Mouse (Mus musculus) CH12.LX (cell line): ENCODE measurements around the gene Hist1h3i.

Source experiments
- CTCF ChIP-seq, 2 experiments: IDR thresholded peaks in 1 of 2; conservative IDR thresholded peaks in 1 of 2; 2 replicates each; pipeline ENCODE4 v1.5.1; 2011 to 2012; ENCODE audit warnings: low read depth in 2 of 2, low read length in 2 of 2, improper control_type of control experiment in 1 of 2, inconsistent platforms in 1 of 2, mild to moderate bottlenecking in 1 of 2, moderate library complexity in 1 of 2
- ELF1 ChIP-seq: IDR thresholded peaks from 2 replicates; pipeline ENCODE4 v1.6.1; 2014; ENCODE audit warnings: low read depth, mild to moderate bottlenecking, inconsistent platforms, low read length, improper control_type of control experiment
- ETS1 ChIP-seq: conservative IDR thresholded peaks from 2 replicates; pipeline ENCODE4 v1.6.1; 2012; ENCODE audit warnings: low read depth, mild to moderate bottlenecking, inconsistent platforms, low read length, improper control_type of control experiment, moderate library complexity
- MAX ChIP-seq: IDR thresholded peaks from 2 replicates; pipeline ENCODE4 v1.6.1; 2011; ENCODE audit warnings: low read length, improper control_type of control experiment
- NRF1 ChIP-seq: IDR thresholded peaks from 2 replicates; pipeline ENCODE4 v1.6.1; 2014; ENCODE audit warnings: low read depth, mild to moderate bottlenecking, inconsistent platforms, low read length, improper control_type of control experiment, moderate library complexity
- SIN3A ChIP-seq: IDR thresholded peaks from 2 replicates; pipeline ENCODE4 v1.6.1; 2012; ENCODE audit warnings: low read length, improper control_type of control experiment, inconsistent platforms
- SMC3 ChIP-seq: IDR thresholded peaks from 2 replicates; pipeline ENCODE4 v1.6.1; 2011; ENCODE audit warnings: low read depth, low read length, improper control_type of control experiment

GRCm38 (mm10) chr13:21787760-21788593, 4.8 kb upstream of the Hist1h3i start:
- TF ChIP-seq NRF1 (peak; percentile 7; the same call in 1 of the 2 replicates), CTCF (conservative IDR thresholded peaks at IDR 0.05 in 1 of 2, IDR thresholded peaks at IDR 0.05 in 1 of 2; ENCODE audit: low read depth in 2 of 2, low read length in 2 of 2) (no peak), SMC3 (no peak), ELF1 (no peak), ETS1 (no peak), MAX (peak; percentile 7; the same call in 1 of the 2 replicates), SIN3A (no peak)
